Mouse (Mus musculus) cortical plate, adult 2 months (tissue): Measurements from ENCODE around the gene Frs3. TPM values are rescaled to one million over a fixed set of nuclear protein-coding genes. Genes with fewer than 3 reads are reported as not detected.

ENCODE experiments used
- H3K27ac ChIP-seq: fragments of 200-500 bp; 2 replicates; pipeline ENCODE4 v1.5.1; 2012; ENCODE audit warnings: low read length, control low read depth, inconsistent platforms; ENCODE audit not compliant: insufficient read depth
- H3K4me1 ChIP-seq: fragments of 200-500 bp; 2 replicates; pipeline ENCODE4 v1.6.1; 2011; ENCODE audit warnings: low read length; ENCODE audit not compliant: control insufficient read depth, insufficient read depth
- H3K4me3 ChIP-seq: fragments of 200-500 bp; 2 replicates; pipeline ENCODE4 v1.5.1; 2011; ENCODE audit warnings: mild to moderate bottlenecking, low read length, control low read depth; ENCODE audit not compliant: insufficient read depth
- CTCF ChIP-seq: fragments of 200-500 bp; IDR thresholded peaks from 2 replicates; pipeline ENCODE4 v1.5.1; 2011; ENCODE audit warnings: mild to moderate bottlenecking, control low read depth, low read length; ENCODE audit not compliant: insufficient read depth; ENCODE audit errors: extremely low read depth
- POLR2A ChIP-seq: fragments of 200-500 bp; IDR thresholded peaks from 2 replicates; pipeline ENCODE4 v1.6.1; 2011; ENCODE audit warnings: mild to moderate bottlenecking, low read length, control low read depth; ENCODE audit not compliant: insufficient read depth; ENCODE audit errors: extremely low read depth
- polyA plus RNA-seq: library from polyadenylated mRNA; depleted of rRNA; stranded (reverse); fragments of >200 nt; gene quantifications from 2 replicates; pipeline ENCODE4 v1.2.3, GENCODE M21; 2012

Frs3 gene
- polyA plus RNA-seq, 1 experiment: 35.9 TPM

DNA sequence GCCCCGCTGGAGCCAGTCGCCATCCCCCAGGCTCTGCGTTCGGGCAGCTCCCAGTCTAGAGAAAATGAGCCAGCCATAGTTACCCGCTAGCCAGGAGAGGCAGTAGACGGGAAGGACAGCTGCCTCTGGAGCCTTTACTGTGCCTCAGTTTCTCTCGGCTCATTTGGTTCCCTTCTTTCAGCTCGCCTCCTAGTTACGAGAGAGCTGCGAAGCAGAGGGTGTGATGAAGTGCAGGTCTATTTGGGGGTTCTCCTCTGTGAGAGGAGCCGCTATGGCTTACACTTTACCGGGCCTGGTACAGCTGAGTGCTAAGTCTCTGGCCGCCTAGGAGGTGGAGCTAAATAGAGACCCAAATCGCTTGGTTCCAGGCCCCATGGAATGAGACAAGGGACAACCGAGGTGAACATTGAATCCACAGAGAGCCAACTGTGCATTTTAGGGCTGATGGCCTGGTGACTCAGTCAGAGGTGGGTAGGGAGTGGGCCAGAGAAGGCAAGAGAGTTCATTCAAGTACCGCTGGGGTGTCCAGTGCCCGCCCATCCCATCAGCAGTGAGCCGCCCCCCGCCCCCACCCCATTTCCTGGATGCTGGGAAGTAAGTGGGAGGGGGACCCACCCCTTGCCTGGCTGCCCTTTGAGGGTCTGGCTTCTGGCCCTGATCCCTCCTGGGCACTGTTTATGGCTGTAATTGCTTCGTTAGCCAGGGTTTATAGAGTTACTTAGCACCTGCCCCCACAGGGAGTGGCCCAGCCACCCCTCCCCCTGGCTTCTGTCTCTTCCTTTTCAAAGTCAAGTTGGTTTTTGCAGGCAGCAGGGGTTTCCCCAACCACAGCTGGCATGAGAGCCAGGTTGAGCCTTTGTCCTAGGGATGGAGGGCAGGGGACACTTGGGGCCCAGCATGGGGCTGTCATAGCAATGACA lies 50.3 kb downstream of the Frs3 start:
- Histone ChIP-seq H3K4me1 (no peaks in the 10 kb centered on the region; the same call in 1 of the 2 replicates), H3K4me3 (peak overlapping the region; percentile 54; the same call in 1 of the 2 replicates), H3K27ac (peak overlapping the region; percentile 68)
- TF ChIP-seq POLR2A (no peak), CTCF (no peak)

DNA sequence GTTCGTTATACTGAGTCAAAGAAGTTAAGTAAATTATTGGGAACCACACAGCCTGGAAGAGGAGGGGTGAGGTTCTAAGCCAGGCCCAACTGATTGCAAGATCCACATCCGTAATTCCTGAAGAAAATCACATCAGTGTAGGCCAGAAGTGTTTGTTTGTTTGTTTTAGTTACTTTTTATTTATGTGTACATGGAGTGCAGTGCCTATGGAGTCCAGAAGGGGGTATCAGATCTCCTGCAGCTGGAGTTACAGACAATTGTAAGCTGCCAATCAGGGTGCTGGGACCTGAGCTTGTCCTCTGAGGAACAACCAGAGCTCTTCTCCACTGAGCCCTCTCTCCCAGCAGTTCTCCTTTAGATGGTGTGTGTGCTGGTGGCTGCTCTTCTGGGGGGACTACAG lies 51.4 kb downstream of the Frs3 start:
- no peak for TF ChIP-seq CTCF
- Histone ChIP-seq H3K4me3 (no peak overlapping the region), H3K27ac (no peak overlapping the region), H3K4me1 (no peaks in the 10 kb centered on the region; the same call in 1 of the 2 replicates)

DNA sequence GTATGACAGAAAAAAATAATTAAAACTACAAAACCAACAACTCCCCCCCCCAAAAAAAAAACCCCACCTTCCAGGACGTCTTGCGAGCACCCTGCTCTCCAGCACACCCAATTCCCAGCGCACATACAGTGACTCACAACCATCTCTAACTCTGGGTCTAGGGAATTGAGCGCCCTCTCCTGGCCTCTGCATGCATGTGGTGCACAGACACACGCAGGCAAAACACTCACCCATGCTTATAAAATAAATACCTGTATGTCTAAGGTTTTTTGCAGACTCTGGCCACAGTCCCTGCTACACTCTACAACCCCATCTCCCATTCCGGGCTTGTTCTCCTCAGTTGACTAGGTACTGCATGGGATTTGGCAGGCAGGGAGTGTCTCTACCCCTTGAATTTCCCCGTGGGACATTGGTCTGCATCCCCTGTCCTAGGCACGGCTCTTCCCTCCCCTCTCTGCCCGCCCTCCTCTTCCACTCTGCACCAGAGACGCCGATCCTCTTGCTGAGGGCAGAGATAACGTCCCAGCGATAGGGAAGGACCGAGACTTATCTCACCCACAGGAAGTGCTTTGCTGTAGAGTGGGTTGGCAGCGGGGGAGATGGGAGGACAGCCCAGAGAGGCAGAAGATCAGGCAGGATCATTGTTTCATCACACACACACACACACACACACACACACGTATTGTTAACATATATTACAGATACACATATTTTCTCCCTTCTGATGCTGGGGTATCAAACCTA lies 54.3 kb downstream of the Frs3 start:
- Histone ChIP-seq H3K4me1 (no peaks in the 10 kb centered on the region; the same call in 1 of the 2 replicates), H3K4me3 (no peak overlapping the region), H3K27ac (no peak overlapping the region)
- TF ChIP-seq CTCF: 0 out of 2 replicates have a peak, but pooled peaks have one; percentile 15
- TF ChIP-seq POLR2A: no peak

DNA sequence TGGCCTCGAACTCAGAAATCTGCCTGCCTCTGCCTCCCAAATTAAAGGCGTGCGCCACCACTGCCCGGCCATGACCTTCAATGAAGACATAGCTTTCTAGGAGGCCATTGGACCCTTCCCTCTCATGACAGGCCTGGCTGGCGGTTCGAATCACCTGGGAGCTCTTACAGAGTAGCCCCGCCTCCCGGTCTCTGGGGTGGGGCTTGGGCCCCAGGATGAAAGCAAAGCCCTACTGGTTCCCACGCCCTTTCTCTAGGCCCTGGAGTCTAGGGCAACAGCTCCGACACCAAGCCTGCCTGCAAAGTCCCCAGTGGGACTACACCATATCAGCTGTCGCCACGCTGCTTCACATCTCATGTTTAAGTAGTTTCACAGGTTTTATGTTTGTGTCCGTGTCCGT lies 55.3 kb downstream of the Frs3 start:
- no peak for TF ChIP-seq CTCF
- TF ChIP-seq POLR2A: no peak
- H3K27ac ChIP-seq: no peak overlapping the region
- no peaks in the 10 kb centered on the region; the same call in 1 of the 2 replicates for H3K4me1 ChIP-seq
- H3K4me3 ChIP-seq: no peak overlapping the region

DNA sequence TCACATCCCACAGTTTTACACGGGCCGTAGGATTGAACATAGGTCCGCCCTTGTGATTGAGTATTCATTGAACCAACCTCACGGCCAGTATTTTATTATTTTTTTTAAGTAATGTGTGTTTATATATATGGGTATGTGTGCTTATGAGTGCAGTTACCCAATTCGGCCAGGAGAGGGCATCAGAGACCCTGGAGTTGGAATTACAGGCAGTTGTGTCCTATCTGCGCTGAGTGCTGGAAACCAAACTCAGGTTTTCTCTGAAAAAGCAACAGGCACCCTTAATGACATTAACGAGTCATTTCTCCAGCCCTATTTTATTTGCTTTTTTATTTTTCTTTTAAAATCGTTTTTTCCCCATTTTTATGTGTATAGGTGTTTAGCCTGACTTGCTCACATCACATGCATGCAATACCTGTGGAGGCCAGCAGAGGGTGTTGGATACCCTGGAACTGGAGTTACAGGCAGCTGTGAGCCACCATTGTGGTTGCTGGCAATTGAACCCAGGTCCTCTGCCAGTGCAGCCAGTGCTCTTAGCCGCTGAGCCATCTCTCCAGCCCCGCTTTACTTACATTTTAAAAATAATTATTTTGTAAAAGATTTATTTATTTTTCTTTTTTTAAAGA lies 56.0 kb downstream of the Frs3 start:
- H3K4me1 ChIP-seq: no peaks in the 10 kb centered on the region; the same call in 1 of the 2 replicates
- no peak overlapping the region for H3K27ac ChIP-seq
- H3K4me3 ChIP-seq: no peak overlapping the region
- TF ChIP-seq CTCF (0 out of 2 replicates have a peak, but pooled peaks have one; percentile 2), POLR2A (no peak)

DNA sequence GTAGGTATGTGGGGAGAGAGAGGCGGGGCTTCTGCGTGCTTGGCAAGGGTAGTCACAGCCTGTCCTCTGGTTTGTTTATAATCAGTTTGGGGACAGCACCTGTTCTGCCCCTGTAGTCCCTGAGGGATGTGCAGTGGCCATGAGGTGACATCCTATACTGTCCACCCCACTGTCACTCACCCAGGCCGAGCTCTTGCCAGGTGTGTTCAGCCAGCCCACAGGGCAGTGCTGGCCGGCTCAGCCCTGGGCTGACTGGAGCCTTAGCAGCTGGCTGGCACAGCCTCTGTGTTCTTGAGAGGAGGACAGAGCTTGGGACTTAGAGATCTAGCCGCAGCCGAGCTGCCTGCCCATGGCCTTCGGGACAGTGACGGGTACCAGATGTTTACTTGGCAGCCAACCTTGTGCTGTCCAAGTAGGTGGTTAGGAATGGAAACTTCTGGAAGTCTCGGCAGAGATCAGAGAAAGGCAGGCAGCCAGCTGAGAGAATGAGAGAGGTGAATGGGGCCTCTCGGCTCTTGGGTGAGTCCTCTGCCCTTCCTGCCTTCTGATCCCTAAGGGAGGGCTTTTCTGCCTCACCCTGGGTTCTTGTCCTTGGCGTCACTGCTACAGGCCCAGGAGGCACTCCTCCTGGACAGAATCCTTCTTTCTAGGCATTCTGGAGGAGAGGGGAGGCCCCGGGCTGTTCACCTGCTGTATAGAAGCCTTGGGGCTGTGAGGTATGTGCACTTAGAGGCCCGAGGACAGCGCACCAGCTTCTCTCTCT lies 60.1 kb downstream of the Frs3 start:
- TF ChIP-seq POLR2A: no peak
- TF ChIP-seq CTCF: no peak
- Histone ChIP-seq H3K4me3 (no peak overlapping the region), H3K4me1 (no peaks in the 10 kb centered on the region), H3K27ac (0 out of 2 replicates have a peak overlapping the region, but pooled peaks have one; percentile 0)

DNA sequence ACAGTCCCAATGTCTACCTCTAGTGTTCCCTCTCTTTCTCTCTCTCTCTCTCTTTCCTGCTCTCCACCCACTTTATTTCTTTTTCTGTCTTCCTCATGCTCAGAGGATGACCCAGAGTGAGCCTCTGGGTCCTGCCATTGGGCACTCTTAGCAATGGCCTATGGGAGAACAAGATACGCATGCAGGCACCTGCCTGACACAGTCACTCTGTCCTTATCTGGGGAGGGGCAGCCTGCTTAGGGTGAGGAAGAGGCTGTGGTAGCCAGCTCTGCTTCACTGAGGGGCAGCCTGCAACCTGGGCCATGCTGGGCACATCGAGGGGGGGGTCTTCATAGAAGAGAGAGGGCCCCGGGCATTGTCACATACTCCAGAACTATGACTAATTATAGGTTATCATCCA lies 60.8 kb downstream of the Frs3 start:
- TF ChIP-seq CTCF (no peak), POLR2A (no peak)
- Histone ChIP-seq H3K27ac (0 out of 2 replicates have a peak overlapping the region, but pooled peaks have one; percentile 0), H3K4me3 (no peak overlapping the region), H3K4me1 (no peaks in the 10 kb centered on the region)

DNA sequence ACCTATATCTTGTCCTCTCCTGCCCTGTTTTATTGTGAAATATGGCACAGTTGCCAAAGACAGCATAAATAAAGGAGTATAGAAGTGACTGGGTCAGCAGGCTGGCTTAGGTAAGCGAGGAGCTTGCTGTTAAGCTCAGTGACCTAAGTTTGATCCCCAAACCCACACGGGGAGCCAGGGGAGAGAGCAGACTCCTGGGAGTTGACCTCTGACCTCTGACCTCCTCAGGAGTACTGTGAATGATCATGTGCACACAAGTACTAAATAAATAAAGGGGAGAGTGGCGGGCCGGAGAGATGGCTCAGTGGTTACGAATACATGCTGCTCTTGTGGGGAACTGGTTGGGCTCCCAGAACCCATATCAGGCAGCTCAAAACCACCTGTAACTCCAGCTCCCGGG lies 61.3 kb downstream of the Frs3 start:
- Histone ChIP-seq H3K4me1 (no peaks in the 10 kb centered on the region), H3K27ac (no peak overlapping the region), H3K4me3 (no peak overlapping the region)
- TF ChIP-seq CTCF (no peak), POLR2A (no peak)

DNA sequence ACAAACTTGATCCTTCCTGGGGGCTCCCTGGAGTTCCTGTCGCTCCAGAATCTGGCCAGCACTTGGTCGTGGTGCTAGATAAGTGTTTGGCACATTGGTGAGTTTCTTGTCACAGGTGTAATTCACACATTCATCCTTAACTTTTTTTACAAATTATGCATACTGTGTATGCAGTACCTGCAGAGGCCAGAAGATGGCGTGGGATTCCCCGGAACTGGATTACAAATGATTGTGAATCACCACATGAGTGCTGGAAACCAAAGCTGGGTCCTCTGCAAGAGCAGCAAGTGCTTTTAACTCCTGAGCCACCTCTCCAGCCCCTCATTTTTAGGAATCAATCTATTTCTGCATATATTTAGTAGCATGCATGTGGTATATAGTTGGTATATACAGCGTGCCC lies 63.0 kb downstream of the Frs3 start:
- Histone ChIP-seq H3K4me3 (no peak overlapping the region), H3K4me1 (no peaks in the 10 kb centered on the region), H3K27ac (no peak overlapping the region)
- TF ChIP-seq CTCF: no peak
- TF ChIP-seq POLR2A: no peak
